In the genomic region with DNA sequence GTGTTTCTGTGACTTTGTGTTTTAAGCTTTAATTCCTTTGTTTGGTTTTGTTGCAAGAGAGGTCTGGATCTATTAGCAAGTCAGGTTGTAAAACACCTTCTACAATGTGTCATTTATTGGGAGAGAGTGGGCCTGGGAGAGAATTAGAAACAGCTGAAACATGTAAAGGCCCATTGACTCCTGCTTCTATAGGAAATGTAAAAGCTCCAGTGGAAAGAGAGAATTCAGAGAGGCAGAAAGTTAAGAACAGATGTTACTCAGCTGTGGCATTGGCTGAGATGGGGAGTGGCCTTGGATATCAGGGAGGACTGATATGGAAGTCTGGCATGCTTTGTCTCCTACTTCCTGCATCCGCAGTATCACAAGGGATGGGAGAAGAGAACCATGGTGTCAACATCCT, we compare ENCODE assay signal across 18 mouse cellular contexts.
"Had no signal": no experiment of that assay in that cellular context is flagged by ENCODE, and none has a peak within 500 bp of the region (broad histone marks: within the 10 kb centered on the region; RNA-seq: fewer than 3 reads in every experiment).

No protein-coding gene starts in this region.

- H3K36me3 ChIP-seq: liver, embryonic 13.5 days; midbrain, embryonic 12.5 days; midbrain, embryonic 15.5 days; neural tube, embryonic 12.5 days; neural tube, embryonic 15.5 days; stomach, embryonic 15.5 days had no signal

- H3K4me1 ChIP-seq: liver, embryonic 13.5 days; neural tube, embryonic 12.5 days; neural tube, embryonic 15.5 days; stomach, embryonic 15.5 days had no signal

- DNase-seq: kidney, adult 2 months; kidney, postnatal 36 days; layer of hippocampus, postnatal 36 days; left cerebral cortex, postnatal 4 days; liver, embryonic 13.5 days; lung, embryonic 14.5 days; right cerebral cortex, adult 18-20 months; right cerebral cortex, postnatal 14 days; spleen, adult 18-20 months; thymus, postnatal 36 days had no signal

- H3K27me3 ChIP-seq: liver, embryonic 13.5 days; midbrain, embryonic 15.5 days; neural tube, embryonic 12.5 days; neural tube, embryonic 15.5 days; stomach, embryonic 15.5 days had no signal

- H3K4me2 ChIP-seq: liver, embryonic 13.5 days; lung, embryonic 14.5 days; midbrain, embryonic 12.5 days; midbrain, embryonic 15.5 days; neural tube, embryonic 12.5 days; neural tube, embryonic 15.5 days; stomach, embryonic 15.5 days had no signal

- H3K9me3 ChIP-seq: liver, embryonic 13.5 days; midbrain, embryonic 12.5 days; midbrain, embryonic 15.5 days; neural tube, embryonic 12.5 days; neural tube, embryonic 15.5 days; stomach, embryonic 15.5 days had no signal

- ATAC-seq: lung, postnatal 0 days had no signal

- H3K27ac ChIP-seq: kidney, postnatal 0 days; liver, embryonic 13.5 days; macrophage; midbrain, embryonic 12.5 days; midbrain, embryonic 15.5 days; neural tube, embryonic 12.5 days; neural tube, embryonic 15.5 days; stomach, embryonic 15.5 days had no signal

- H3K9ac ChIP-seq: liver, embryonic 13.5 days; lung, embryonic 14.5 days; midbrain, embryonic 12.5 days; midbrain, embryonic 15.5 days; neural tube, embryonic 12.5 days; neural tube, embryonic 15.5 days; stomach, embryonic 15.5 days had no signal

- H3K4me3 ChIP-seq: liver, embryonic 13.5 days; midbrain, embryonic 12.5 days; midbrain, embryonic 15.5 days; neural tube, embryonic 12.5 days; neural tube, embryonic 15.5 days; stomach, embryonic 15.5 days had no signal
